Mouse (Mus musculus) olfactory bulb, adult 2 months (tissue): ENCODE data around the gene Tbcel.

Experiments used
- CTCF ChIP-seq: fragments of 200-500 bp; IDR thresholded peaks from 2 replicates; pipeline ENCODE4 v1.5.1; 2012; ENCODE audit warnings: low read depth, mild to moderate bottlenecking, low read length, moderate library complexity; ENCODE audit not compliant: insufficient read depth
- POLR2A ChIP-seq: fragments of 200-500 bp; IDR thresholded peaks from 2 replicates; pipeline ENCODE4 v1.6.1; 2012; ENCODE audit warnings: mild to moderate bottlenecking, low read depth, low read length, moderate library complexity; ENCODE audit not compliant: insufficient read depth

GRCm38 (mm10) chr9:42423649-42424048, 84.0 kb downstream of the Tbcel start:
- TF ChIP-seq CTCF (no peak), POLR2A (no peak)
